Mouse (Mus musculus) MEL (cell line): ENCODE data around the gene Rab1b. TPM values are rescaled to one million over a fixed set of nuclear protein-coding genes. Genes with fewer than 3 reads are reported as not detected.

Source experiments
- DNase-seq: peaks from one replicate; pipeline ENCODE4 v3.0.0; 2011; ENCODE audit warnings: low read depth, low spot score
- H3K27ac ChIP-seq: 2 replicates; pipeline ENCODE4 v1.5.1; 2012; ENCODE audit warnings: low read depth, mild to moderate bottlenecking, control low read depth, low read length, moderate library complexity; ENCODE audit not compliant: control insufficient read depth
- H3K27me3 ChIP-seq, 2 experiments: fragments of 150-350 bp in 1 of 2; sonication (generic) in 1 of 2; 2 replicates each; pipeline ENCODE4 v1.6.1; 2012; ENCODE audit warnings: low read length in 2 of 2, mild to moderate bottlenecking in 2 of 2, improper control_type of control experiment in 1 of 2, moderate library complexity in 1 of 2; ENCODE audit not compliant: insufficient read depth in 2 of 2, control insufficient read depth in 1 of 2
- H3K36me3 ChIP-seq, 2 experiments: 2 replicates each; pipeline ENCODE4 v1.6.1; 2012 to 2014; ENCODE audit warnings: low read length in 2 of 2, improper control_type of control experiment in 1 of 2, inconsistent platforms in 1 of 2, mild to moderate bottlenecking in 1 of 2; ENCODE audit not compliant: insufficient read depth in 2 of 2, control insufficient read depth in 1 of 2
- H3K4me1 ChIP-seq, 2 experiments: fragments of 150-350 bp in 1 of 2; sonication (generic) in 1 of 2; 2 replicates each; pipeline ENCODE4 v1.6.1; 2012; ENCODE audit warnings: low read length in 2 of 2, improper control_type of control experiment in 1 of 2, mild to moderate bottlenecking in 1 of 2; ENCODE audit not compliant: insufficient read depth in 2 of 2, control insufficient read depth in 1 of 2
- H3K4me3 ChIP-seq, 2 experiments: fragments of 150-350 bp in 1 of 2; sonication (generic) in 1 of 2; 2 replicates each; pipeline ENCODE4 v1.5.1; 2012; ENCODE audit warnings: low read depth in 2 of 2, low read length in 2 of 2, mild to moderate bottlenecking in 2 of 2, moderate library complexity in 2 of 2, control low read depth in 1 of 2, improper control_type of control experiment in 1 of 2; ENCODE audit not compliant: control insufficient read depth in 1 of 2, insufficient read depth in 1 of 2
- H3K79me2 ChIP-seq: 2 replicates; pipeline ENCODE4 v1.6.1; 2012; ENCODE audit warnings: mild to moderate bottlenecking, low read length, moderate library complexity; ENCODE audit not compliant: control insufficient read depth, poor library complexity, insufficient read depth
- H3K9ac ChIP-seq: 2 replicates; pipeline ENCODE4 v1.6.1; 2012; ENCODE audit warnings: low read depth, mild to moderate bottlenecking, control low read depth, low read length, moderate library complexity; ENCODE audit not compliant: control insufficient read depth, poor library complexity, severe bottlenecking
- H3K9me3 ChIP-seq: fragments of 150-350 bp; sonication (generic); replicated peaks from 2 replicates; pipeline ENCODE4 v1.6.1; 2012; ENCODE audit warnings: mild to moderate bottlenecking, low read length, improper control_type of control experiment, moderate library complexity; ENCODE audit not compliant: insufficient read depth
- CHD1 ChIP-seq: IDR thresholded peaks from 2 replicates; pipeline ENCODE4 v1.6.1; 2012; ENCODE audit warnings: low read depth, mild to moderate bottlenecking, inconsistent platforms, low read length, improper control_type of control experiment
- ETS1 ChIP-seq: IDR thresholded peaks from 2 replicates; pipeline ENCODE4 v1.6.1; 2012; ENCODE audit warnings: low read depth, mild to moderate bottlenecking, inconsistent platforms, low read length, improper control_type of control experiment, moderate library complexity
- GATA1 ChIP-seq: IDR thresholded peaks from 2 replicates; pipeline ENCODE4 v1.6.1; 2011; ENCODE audit warnings: low read depth, low read length, improper control_type of control experiment
- MAX ChIP-seq: IDR thresholded peaks from 2 replicates; pipeline ENCODE4 v1.6.1; 2011; ENCODE audit warnings: low read length, improper control_type of control experiment
- MYC ChIP-seq: IDR thresholded peaks from 2 replicates; pipeline ENCODE4 v1.6.1; 2011; ENCODE audit warnings: low read depth, mild to moderate bottlenecking, low read length, improper control_type of control experiment, moderate library complexity
- NELFE ChIP-seq: IDR thresholded peaks from 2 replicates; pipeline ENCODE4 v1.6.1; 2011; ENCODE audit warnings: low read depth, low read length, improper control_type of control experiment
- NRF1 ChIP-seq: IDR thresholded peaks from 2 replicates; pipeline ENCODE4 v1.6.1; 2014; ENCODE audit warnings: low read depth, mild to moderate bottlenecking, inconsistent platforms, low read length, improper control_type of control experiment, moderate library complexity; ENCODE audit not compliant: poor library complexity, insufficient read depth, severe bottlenecking
- POLR2A ChIP-seq, 2 experiments: IDR thresholded peaks; 2 replicates each; pipeline ENCODE4 v1.6.1; 2011 to 2012; ENCODE audit warnings: low read length in 2 of 2, mild to moderate bottlenecking in 2 of 2, control low read depth in 1 of 2, improper control_type of control experiment in 1 of 2, low read depth in 1 of 2, moderate library complexity in 1 of 2; ENCODE audit not compliant: control insufficient read depth in 1 of 2, insufficient read depth in 1 of 2, poor library complexity in 1 of 2
- POLR2AphosphoS2 ChIP-seq: IDR thresholded peaks from 2 replicates; pipeline ENCODE4 v1.6.1; 2011; ENCODE audit warnings: low read length, improper control_type of control experiment
- SIN3A ChIP-seq: IDR thresholded peaks from 2 replicates; pipeline ENCODE4 v1.6.1; 2012; ENCODE audit warnings: low read length, improper control_type of control experiment, inconsistent platforms
- TBP ChIP-seq: IDR thresholded peaks from 2 replicates; pipeline ENCODE4 v1.8.0; 2011; ENCODE audit warnings: low read depth, low read length, improper control_type of control experiment
- TCF12 ChIP-seq: IDR thresholded peaks from 2 replicates; pipeline ENCODE4 v1.6.1; 2014; ENCODE audit warnings: low read depth, mild to moderate bottlenecking, inconsistent platforms, low read length, improper control_type of control experiment, moderate library complexity
- USF2 ChIP-seq, 2 experiments: IDR thresholded peaks; 2 replicates each; pipeline ENCODE4 v1.6.1; 2011 to 2012; ENCODE audit warnings: improper control_type of control experiment in 2 of 2, low read length in 2 of 2, borderline replicate concordance in 1 of 2, inconsistent platforms in 1 of 2, low read depth in 1 of 2, mild to moderate bottlenecking in 1 of 2; ENCODE audit not compliant: insufficient read depth in 1 of 2
- ZKSCAN1 ChIP-seq: IDR thresholded peaks from 2 replicates; pipeline ENCODE4 v1.6.1; 2012; ENCODE audit warnings: low read depth, mild to moderate bottlenecking, inconsistent platforms, low read length, improper control_type of control experiment, moderate library complexity
- ZMIZ1 ChIP-seq: IDR thresholded peaks from 2 replicates; pipeline ENCODE4 v1.6.1; 2012; ENCODE audit warnings: low read depth, mild to moderate bottlenecking, inconsistent platforms, low read length, improper control_type of control experiment, moderate library complexity
- polyA plus RNA-seq, 2 experiments: library from polyadenylated mRNA; stranded (reverse) in 1 of 2; unstranded in 1 of 2; fragments of >175 nt in 1 of 2; fragments of >200 nt in 1 of 2; gene quantifications; 2 replicates each; pipeline versions ENCODE4 v1.2.1 to v1.2.4; 2012; ENCODE audit warnings: low replicate concordance in 2 of 2, low read depth in 1 of 2; ENCODE audit not compliant: insufficient read length in 2 of 2, insufficient read depth in 1 of 2, missing spikeins in 1 of 2
- total RNA-seq: library from RNA; depleted of rRNA; stranded (reverse); fragments of 300-350 nt; gene quantifications from 2 replicates; pipeline ENCODE4 v1.2.3, GENCODE M21; 2012

Rab1b gene
- total and polyA plus RNA-seq, 3 experiments: 86.4 to 162 TPM; not detected in 1

- no peak for TF ChIP-seq POLR2A (IDR thresholded peaks at IDR 0.05; ENCODE audit: control insufficient read depth in 1 of 2, insufficient read depth in 1 of 2, low read depth in 1 of 2, low read length in 2 of 2, poor library complexity in 1 of 2)
- TF ChIP-seq NRF1: no peak
- TF ChIP-seq USF2 (IDR thresholded peaks at IDR 0.05; ENCODE audit: borderline replicate concordance in 1 of 2, insufficient read depth in 1 of 2, low read depth in 1 of 2, low read length in 2 of 2): no peak
- no peak for TF ChIP-seq NELFE
- TF ChIP-seq, all 39 proteins: peak for 4
Measured at GRCm38 (mm10) chr19:5106074-5106473, 798 bp downstream of the Rab1b start (continued).

- Histone ChIP-seq H3K9me3 (no peaks in the 10 kb centered on the region), H3K9ac (peak within 1 kb of the TSS; percentile 61), H3K4me3 (peak within 1 kb of the TSS in 1 of 2 experiments; percentile 3; a peak in 1 of 4 replicates), H3K27ac (no peak within 1 kb of the TSS), H3K36me3 (peaks cover 0 to 4% of the 10 kb centered on the region in 2 experiments; a peak in 2 of 4 replicates), H3K27me3 (no peaks in the 10 kb centered on the region), H3K4me1 (peaks cover 0 to 12% of the 10 kb centered on the region in 2 experiments; a peak in 2 of 4 replicates), H3K79me2 (no peaks in the 10 kb centered on the region)
- peak; percentile 61 for DNase-seq
- TF ChIP-seq USF2 (IDR thresholded peaks at IDR 0.05; ENCODE audit: borderline replicate concordance in 1 of 2, insufficient read depth in 1 of 2, low read depth in 1 of 2, low read length in 2 of 2): no peak
- TF ChIP-seq CHD1: no peak
- peak in 1 of 2 experiments; percentile 21; a peak in 1 of 4 replicates for TF ChIP-seq POLR2A (IDR thresholded peaks at IDR 0.05; ENCODE audit: control insufficient read depth in 1 of 2, insufficient read depth in 1 of 2, low read depth in 1 of 2, low read length in 2 of 2, poor library complexity in 1 of 2)
- no peak for TF ChIP-seq MYC
- no peak for TF ChIP-seq TCF12
- no peak for TF ChIP-seq GATA1
- TF ChIP-seq POLR2AphosphoS2: peak; percentile 54; the same call in 1 of the 2 replicates
- TF ChIP-seq ETS1: no peak
- no peak for TF ChIP-seq ZKSCAN1
- no peak for TF ChIP-seq SIN3A
- 0 out of 2 replicates have a peak, but pooled peaks have one; percentile 6 for TF ChIP-seq ZMIZ1
- TF ChIP-seq MAX: no peak
- TF ChIP-seq TBP: no peak
Measured at GRCm38 (mm10) chr19:5098363-5099143, 8.3 kb downstream of the Rab1b start, which contains the start of gene Cnih2. Cnih2 (minus strand) TSS chr19:5098521.
